Mouse (Mus musculus): ENCODE data around the gene Gm20518.

Gm20518 gene

DNA sequence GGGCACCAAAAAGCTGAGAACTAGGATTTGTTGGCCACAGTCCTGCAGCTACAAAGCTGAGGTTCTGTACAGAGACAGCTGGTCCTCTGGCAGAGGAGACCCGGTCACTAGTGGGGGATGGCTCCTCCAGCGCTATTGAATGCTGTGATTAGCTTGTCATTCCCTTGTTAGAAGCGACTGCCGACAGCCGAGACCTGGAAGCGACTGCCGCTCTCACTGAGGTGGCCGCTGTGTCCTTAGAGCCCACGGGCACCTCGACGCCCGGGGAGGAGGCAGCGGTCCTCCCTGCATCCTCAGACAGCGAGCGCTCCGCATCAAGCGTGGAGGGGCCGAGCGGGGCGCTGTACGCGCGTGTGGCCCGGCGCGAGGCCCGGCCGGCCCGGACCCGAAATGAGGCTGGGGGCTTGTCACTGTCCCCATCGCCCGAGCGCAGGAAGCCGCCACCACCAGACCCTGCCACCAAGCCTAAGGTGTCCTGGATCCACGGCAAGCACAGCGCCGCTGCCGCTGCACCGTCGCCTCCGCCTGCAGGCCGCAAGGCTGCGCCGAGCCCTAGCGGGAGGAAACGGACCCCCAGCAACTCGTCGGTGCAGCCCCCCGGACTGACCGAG lies 84.8 kb downstream of the Gm20518 start:
- no peak for DNase-seq (ENCODE audit: low read depth, low spot score)

DNA sequence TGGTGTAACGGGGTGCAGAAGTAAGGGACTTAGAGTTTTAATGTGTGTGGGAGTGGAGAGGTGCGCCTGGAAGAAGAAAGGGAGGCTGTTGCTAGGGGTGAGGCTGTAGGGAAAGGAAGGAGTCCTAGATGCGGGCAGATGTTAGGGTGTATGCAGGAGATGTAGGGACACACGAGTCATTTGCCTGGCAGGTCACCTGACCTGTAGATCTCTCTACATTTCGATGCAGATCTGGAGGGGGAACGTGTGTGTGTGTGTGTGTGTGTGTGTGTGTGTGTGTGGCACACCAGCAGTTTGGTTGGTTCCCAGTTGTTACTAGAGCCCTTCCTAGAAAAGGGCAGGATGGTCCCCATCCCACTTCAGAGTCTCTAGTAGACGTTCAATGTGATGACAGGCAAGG lies 86.5 kb downstream of the Gm20518 start:
- no peak for DNase-seq (ENCODE audit: low read depth, low spot score)

DNA sequence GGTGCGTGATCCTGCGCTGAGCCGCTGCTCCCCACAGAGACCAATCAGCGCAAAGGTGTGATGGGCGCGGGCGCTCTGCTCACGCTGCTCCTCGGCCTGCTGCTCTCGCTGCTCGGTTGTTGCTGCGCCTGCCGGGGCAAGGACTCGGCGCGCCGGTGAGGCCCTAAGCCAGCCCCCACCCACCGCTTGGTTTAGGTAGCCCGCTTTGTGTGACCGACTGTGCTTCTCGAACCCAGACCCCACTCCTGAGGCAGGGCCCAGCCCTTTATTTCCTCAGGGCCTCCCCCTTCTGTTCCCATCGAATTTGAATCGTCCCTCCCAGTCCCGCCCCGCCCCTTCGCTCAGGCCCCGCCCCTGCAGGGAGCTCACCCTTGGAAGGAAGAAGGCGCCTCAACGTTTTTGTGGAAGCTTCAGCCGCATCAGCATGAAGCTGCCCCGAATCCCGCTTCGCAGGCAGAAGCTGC lies 87.0 kb downstream of the Gm20518 start:
- no peak for DNase-seq (ENCODE audit: low read depth, low spot score)

DNA sequence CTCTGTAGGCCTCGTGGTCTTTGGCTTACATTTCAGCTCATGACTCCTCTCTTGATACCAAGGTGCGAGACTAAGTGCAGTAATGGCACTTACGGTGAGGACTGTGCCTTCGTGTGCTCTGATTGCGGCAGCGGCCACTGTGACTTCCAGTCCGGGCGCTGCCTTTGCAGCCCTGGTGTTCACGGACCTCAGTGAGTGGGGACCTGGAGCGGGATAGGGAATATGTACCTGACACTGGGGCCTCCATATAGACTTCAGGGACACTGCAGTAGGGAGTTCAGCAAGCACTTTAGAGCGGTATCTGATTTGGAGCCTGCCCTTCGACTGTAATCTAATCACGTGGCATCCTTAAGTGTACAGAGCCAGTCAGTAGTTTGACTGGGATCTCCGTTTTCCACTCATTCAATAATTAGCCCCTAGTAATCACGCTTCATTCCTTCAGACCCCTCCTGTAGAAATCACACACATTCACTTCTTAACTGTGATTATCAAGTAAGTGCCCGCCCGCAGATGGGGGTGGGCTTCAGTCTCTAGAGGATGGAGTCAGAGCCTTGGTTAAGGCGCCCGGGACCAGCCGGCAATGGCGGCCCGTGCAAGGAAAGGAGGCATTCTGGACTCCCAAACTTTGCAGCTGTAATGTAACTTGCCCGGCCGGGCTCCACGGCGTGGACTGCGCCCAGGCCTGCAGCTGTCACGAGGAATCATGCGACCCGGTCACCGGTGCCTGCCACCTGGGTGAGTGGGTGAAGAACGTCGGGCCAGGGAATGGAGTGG lies 87.6 kb downstream of the Gm20518 start:
- DNase-seq (ENCODE audit: low read depth, low spot score) = no peak

DNA sequence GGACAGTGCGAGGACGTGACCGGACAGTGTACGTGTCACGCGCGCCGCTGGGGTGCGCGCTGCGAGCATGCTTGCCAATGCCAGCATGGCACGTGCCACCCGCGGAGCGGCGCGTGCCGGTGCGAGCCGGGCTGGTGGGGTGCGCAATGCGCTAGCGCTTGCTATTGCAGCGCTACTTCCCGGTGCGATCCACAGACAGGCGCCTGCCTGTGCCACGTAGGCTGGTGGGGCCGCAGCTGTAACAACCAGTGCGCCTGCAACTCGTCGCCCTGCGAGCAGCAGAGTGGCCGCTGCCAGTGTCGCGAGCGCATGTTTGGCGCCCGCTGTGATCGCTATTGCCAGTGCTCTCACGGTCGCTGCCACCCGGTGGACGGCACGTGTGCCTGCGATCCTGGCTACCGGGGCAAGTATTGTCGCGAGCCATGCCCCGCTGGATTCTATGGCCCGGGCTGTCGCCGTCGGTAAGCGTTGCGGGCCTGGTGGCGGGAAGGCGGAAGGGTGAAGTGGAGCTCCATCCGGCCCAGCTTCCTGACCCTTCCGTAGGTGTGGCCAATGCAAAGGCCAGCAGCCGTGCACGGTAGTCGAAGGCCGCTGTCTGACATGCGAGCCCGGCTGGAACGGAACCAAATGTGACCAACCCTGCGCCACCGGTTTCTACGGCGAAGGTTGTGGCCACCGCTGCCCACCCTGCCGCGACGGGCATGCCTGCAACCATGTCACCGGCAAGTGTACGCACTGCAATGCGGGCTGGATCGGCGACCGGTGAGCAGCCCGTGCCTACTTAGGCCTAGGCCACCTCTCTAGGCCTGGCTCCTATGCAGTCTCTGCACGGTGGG lies 88.4 kb downstream of the Gm20518 start:
- DNase-seq (ENCODE audit: low read depth, low spot score) = no peak

DNA sequence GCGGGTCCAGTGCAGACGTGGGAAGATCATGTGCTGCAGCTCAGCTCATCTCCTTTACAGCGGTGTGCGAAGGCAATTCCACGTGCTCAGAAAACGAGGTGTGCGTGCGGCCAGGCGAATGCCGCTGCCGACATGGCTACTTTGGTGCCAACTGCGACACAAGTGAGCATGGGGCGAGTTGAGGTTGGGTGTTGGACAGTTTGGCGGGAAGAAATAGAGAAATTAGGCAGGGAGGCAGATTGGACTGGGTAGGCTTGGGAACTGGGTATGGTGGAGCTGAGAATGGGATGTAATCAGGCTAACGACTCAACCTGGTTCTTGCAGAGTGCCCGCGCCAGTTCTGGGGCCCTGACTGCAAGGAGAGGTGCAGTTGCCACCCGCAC lies 89.0 kb downstream of the Gm20518 start:
- DNase-seq (ENCODE audit: low read depth, low spot score) = no peak

DNA sequence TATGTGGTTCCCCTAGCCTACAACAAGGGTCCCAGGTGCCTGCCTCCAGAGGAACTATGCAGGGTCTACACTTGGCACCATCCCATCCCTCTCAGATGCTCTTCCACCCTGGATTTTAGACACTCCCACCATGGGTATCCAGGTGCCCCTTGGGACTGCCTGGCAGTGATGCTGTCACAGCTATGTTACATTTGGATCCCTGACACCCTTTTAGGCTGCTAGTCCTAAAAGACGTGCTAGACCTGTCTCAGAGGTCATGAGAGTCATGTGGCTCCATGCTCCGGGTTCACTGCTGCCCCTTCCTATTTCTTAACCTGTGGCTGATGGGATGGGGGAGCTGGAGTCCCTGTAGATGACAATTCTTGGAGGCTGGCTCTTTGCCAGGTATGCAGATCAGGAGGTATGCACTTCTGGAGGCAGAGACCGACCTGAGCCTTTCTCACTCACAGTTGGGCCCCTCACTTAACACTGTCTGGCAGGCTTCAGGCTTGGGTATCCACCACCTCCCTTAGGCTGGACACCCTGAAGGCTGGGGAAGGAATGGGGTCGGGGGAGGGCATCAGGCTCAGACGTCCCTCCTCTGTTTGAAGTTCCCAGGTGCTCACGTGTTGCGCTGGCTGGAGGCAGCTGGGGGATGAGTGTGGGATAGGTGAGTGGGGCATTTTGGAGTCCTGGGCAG lies 89.6 kb downstream of the Gm20518 start:
- no peak for DNase-seq (ENCODE audit: low read depth, low spot score)

DNA sequence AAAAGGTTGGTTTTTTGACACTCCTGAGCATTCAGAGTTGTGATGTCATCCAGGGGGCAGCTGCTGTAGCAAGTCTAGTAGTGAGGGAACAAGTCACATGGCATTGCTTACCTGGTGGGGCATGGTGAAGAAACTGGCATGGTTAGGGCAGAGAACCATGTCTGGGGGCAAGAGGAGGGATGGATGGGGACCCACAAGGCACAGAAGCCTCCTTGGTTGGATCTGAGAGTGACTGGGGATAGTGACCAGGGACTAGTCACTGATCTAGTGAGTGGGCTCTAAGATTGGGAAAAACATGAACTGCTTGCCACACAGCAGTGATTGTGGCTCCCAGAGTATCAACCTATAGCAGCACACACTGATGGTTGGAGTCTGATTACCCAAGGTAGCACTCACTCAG lies 91.9 kb downstream of the Gm20518 start:
- DNase-seq (ENCODE audit: low read depth, low spot score) = no peak

DNA sequence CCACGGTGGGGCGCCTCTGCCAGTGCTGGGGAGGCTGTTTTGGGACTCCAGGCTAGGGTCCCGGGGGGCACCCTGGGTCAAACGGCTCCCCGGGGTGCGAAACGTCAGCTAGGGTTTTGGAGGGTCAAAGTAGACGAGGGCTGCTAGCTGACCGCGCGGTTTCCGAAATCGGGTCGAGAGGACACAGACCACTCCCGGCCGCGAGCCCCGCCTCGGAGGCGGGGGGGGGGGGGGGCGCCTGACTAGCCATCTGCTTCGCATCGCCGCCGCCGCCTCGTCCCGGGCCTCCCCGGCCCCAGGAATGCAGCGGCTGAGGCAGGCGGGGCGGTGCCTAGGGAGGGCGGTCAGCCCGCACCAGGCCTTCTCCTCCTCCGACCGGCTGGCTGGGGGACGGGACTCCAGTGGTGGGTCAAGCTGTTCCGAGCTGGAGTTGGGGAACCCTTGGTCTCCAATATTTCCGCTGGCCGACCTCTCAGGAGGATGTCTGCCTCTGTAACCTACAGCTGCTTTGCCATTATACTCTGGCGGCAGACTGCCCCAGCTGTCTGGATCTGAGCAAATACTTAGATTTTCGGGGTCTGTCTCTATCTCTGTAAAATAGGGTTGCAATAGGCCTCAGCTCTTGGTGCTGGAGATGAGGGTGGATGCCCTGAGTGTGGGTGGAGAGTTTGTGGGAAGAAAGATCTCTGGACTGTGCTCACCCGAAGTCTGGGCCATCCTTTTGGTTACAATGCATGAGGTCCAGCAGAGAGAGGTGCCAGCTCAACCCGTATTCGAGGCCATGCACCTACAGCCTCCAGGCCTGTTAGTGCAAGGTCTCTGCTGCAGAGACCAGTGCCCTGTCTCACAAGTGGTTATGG lies 92.9 kb downstream of the Gm20518 start:
- no peak for DNase-seq (ENCODE audit: low read depth, low spot score)

DNA sequence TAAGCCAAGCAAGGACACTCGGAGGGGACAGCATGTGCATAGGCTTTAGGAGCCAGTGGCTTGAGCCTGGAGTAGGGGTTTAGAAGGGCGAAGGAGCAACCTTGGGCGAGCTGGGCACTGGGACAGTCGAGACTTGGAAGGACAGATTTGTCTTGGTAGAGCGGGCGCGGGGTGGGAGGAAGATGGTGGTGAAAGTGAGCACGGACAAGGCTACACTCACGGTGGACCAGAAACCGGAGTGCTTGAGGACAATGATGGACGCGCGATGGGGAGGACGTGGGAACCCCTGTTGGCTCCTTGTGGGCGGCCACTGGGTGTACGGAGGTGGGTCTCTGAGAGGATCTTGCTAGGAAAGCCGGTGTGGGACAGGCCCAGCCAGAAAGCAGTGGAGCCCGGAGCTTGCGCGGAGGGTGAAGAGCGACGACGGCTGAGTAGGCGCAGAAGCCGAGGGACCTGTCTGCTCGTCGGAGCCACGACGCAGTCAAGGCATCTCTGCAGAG lies 93.6 kb downstream of the Gm20518 start:
- no peak for DNase-seq (ENCODE audit: low read depth, low spot score)

DNA sequence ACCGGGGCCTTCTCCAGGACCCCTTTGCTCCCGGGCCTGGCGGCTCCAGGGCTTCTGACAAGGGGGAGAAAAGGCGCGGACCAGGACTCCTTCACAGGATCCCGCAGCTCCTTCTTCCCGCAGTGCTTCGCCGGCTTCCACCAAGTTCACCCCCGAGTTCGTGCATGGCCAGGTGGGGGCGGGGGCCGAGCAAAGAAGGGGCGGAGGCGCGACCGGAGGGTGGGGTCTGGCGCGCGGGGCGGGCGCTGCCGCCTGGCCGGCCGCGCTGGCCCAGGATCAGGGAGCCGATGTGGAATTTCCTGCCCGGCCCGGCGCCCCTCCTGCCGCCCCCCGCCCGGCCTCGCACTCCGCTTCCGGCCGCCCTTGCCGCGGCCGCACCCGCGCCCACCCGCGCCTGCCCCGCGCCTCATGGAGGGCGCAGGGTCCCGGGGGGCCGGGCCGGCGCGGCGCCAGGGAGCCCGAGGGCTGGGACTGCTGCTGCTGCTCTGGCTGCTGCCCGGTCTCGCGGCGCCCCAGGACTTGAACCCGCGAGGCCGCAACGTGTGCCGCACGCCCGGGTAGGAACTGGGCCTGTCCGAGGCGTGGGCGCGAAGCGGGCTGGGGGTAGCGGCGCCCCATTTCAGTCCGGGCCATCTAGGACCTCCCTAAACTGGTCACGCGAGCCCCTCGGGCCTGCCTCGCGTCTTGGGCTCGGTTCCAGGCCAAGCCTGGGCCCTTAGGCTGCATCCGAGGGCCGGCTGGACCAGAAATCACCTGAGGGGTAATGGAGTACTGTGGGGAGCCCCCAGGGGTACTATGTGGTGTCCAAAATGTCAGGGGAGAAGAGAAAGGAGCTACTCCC lies 94.3 kb downstream of the Gm20518 start, which contains the start of gene Scarf2:
Scarf2 (plus strand) TSS at position 312 of the 841 bp plus-strand sequence.
- DNase-seq (ENCODE audit: low read depth, low spot score) = no peak

DNA sequence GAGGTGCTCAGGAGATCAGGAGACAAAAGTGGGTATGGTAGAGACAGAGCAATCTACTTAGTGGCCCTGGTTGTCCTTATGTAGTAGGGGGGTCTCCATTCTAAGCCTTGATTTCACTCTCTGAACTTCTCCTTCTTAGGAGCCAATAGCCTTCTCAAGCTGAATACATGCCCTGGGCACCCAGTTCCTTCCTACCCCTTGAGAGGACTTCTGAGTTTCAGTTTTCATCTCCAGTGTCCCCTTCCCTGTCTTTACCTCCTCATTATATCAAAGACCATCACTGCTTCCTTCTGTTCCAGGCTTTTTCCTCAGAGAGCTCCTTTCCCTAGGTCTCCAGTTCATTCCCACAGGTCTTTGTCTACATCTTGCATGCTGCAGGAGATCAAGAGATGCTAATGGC lies 95.0 kb downstream of the Gm20518 start:
- no peak for DNase-seq (ENCODE audit: low read depth, low spot score)

DNA sequence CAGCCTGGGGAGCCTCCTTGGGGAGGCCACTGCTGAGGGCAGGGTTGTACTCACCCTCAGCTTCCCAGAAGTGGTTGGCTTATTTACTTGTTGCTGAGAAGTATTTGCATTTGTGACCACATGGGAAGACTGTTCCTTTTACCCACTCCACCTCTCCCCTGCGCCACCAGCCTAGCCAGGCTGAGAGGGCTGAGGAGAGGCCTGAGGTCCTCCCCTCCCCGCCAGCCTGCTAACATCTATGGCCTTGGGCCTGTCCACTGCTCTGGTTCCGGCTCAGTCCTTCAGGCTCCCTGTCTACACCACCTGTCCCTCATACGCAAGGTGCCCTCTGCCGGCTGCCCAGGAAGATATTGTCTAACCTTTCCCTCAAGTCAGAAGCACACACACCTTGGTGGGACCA lies 95.8 kb downstream of the Gm20518 start:
- no peak for DNase-seq (ENCODE audit: low read depth, low spot score)

DNA sequence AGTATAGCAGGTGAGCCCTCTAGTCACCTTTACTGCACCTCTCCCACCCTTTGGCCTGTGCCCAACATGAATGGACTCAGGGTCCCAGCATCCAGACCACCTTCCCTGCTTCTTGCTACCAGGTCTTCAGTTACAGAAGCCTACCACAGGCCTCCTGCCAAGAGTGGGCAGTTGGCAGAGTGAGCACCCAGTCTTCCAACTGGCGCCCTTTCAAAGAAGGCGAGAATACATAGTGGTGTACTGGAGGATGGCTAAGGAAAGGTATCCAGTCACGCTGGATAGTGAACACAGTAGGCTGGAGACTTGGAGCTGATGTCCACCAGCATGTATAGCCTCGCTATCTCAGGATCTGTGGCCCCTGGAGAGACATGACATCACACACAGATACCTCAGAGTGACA lies 97.4 kb downstream of the Gm20518 start:
- DNase-seq (ENCODE audit: low read depth, low spot score) = no peak

DNA sequence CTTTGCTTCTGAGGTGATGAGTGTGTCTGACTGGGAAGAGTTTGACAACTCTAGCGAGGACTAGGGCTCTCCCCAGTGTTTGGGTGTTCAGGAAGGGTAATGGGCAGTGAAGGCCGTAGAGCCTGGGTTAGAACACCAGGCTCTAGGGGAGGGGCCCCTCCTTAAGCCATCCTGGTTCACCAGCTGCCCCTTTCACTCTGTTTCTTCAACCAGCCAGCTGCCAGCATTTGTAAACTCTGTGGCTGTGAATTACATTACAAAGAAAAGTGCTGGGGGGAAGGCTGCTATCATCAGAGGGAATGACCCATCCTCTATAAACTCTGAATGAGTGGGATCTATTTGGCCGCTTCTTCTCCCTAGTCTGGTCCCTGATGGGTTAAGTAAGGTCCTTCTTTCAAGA lies 98.7 kb downstream of the Gm20518 start:
- no peak for DNase-seq (ENCODE audit: low read depth, low spot score)

DNA sequence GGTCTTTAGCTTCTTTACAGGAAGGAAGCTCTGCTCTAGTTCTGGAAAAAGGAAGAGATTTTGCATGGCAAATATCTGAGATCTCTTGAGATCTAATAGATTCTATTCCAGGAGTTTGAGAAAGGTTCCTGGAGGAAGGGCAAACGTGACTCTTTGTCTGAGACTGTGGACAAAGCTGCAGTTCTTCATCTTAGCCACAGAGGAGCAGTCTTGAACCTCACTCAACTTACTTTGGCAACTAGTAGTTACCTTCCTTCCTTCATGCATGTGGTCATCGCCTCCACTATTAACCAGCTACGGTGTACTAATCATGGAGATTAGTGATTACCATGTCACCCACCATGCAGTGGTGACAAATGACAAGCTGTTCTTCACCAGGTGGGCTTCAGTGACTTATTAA lies 106.1 kb downstream of the Gm20518 start:
- no peak for DNase-seq (ENCODE audit: low read depth, low spot score)
